Mouse (Mus musculus): Measurements from ENCODE around the gene Mok.
A peak's percentile ranks its signal among the peaks of the same experiment; 100 is the strongest.

Mok gene

GRCm38 (mm10) chr12:110808848-110809247 lies 31.9 kb downstream of the Mok start:
- no peak for DNase-seq (ENCODE audit: low spot score in 2 of 2)

- no peak for DNase-seq (ENCODE audit: low spot score in 2 of 2)
Measured at GRCm38 (mm10) chr12:110808430-110808829, 32.3 kb downstream of the Mok start.

GRCm38 (mm10) chr12:110806301-110806970 lies 34.3 kb downstream of the Mok start:
- no peak for DNase-seq (ENCODE audit: low spot score in 2 of 2)

GRCm38 (mm10) chr12:110804261-110804660 lies 36.5 kb downstream of the Mok start:
- no peak for DNase-seq (ENCODE audit: low spot score in 2 of 2)

- DNase-seq (ENCODE audit: low spot score in 2 of 2): no peak
Measured at GRCm38 (mm10) chr12:110802674-110803297, 38.0 kb downstream of the Mok start.

- DNase-seq (ENCODE audit: low spot score in 2 of 2): no peak
Measured at GRCm38 (mm10) chr12:110801876-110802464, 38.8 kb downstream of the Mok start.

- DNase-seq (ENCODE audit: low spot score in 2 of 2): no peak
Measured at GRCm38 (mm10) chr12:110799226-110799625, 41.5 kb downstream of the Mok start.

GRCm38 (mm10) chr12:110797842-110798431 lies 42.8 kb downstream of the Mok start:
- DNase-seq (ENCODE audit: low spot score in 2 of 2): no peak

GRCm38 (mm10) chr12:110797202-110797601 lies 43.5 kb downstream of the Mok start:
- no peak for DNase-seq (ENCODE audit: low spot score in 2 of 2)

- DNase-seq (ENCODE audit: low spot score in 2 of 2): no peak
Measured at GRCm38 (mm10) chr12:110796748-110797147, 44.0 kb downstream of the Mok start.

GRCm38 (mm10) chr12:110795035-110795434 lies 45.7 kb downstream of the Mok start:
- DNase-seq (ENCODE audit: low spot score in 2 of 2): no peak

- no peak for DNase-seq (ENCODE audit: low spot score in 2 of 2)
Measured at GRCm38 (mm10) chr12:110791026-110791425, 49.7 kb downstream of the Mok start.

- no peak for DNase-seq (ENCODE audit: low spot score in 2 of 2)
Measured at GRCm38 (mm10) chr12:110790580-110790979, 50.2 kb downstream of the Mok start.

GRCm38 (mm10) chr12:110786243-110786642 lies 54.5 kb downstream of the Mok start:
- DNase-seq (ENCODE audit: low spot score in 2 of 2): no peak

GRCm38 (mm10) chr12:110784211-110784610 lies 56.5 kb downstream of the Mok start:
- no peak for DNase-seq (ENCODE audit: low spot score in 2 of 2)

GRCm38 (mm10) chr12:110782278-110782677 lies 58.5 kb downstream of the Mok start:
- no peak for DNase-seq (ENCODE audit: low spot score in 2 of 2)

- no peak for DNase-seq (ENCODE audit: low spot score in 2 of 2)
Measured at GRCm38 (mm10) chr12:110781181-110781580, 59.6 kb downstream of the Mok start.

GRCm38 (mm10) chr12:110779296-110779695 lies 61.4 kb downstream of the Mok start:
- no peak for DNase-seq (ENCODE audit: low spot score in 2 of 2)

- peak in 1 of 2 experiments; percentile 56 for DNase-seq (ENCODE audit: low spot score in 2 of 2)
Measured at GRCm38 (mm10) chr12:110777853-110778252, 62.9 kb downstream of the Mok start.

GRCm38 (mm10) chr12:110775628-110776426 lies 64.9 kb downstream of the Mok start:
- DNase-seq (ENCODE audit: low spot score in 2 of 2): peak in 1 of 2 experiments; percentile 41

- DNase-seq (ENCODE audit: low spot score in 2 of 2): no peak
Measured at GRCm38 (mm10) chr12:110771961-110772360, 68.8 kb downstream of the Mok start.

All from natural killer cell, adult 2 months (primary cell).